Mouse (Mus musculus) mammary gland, adult 2 months (tissue): Measurements from ENCODE around the gene Prkaca. TPM values are rescaled to one million over a fixed set of nuclear protein-coding genes. Genes with fewer than 3 reads are reported as not detected.

Experiments
- polyA plus RNA-seq: library from polyadenylated mRNA; depleted of rRNA; stranded (reverse); fragments of >200 nt; gene quantifications from 2 replicates; pipeline ENCODE4 v1.2.3, GENCODE M21; 2012; ENCODE audit warnings: low replicate concordance; rRNA removed

Gene Prkaca
- polyA plus RNA-seq = 102 and 146 TPM in 2 replicates

GRCm38 (mm10) chr8:83972150-83973120 is at the start of gene Prkaca:
Prkaca (plus strand) TSS chr8:83972993.

GRCm38 (mm10) chr8:83955106-83955957 is 17.5 kb upstream of the Prkaca start, which contains the start of the genes Gm10644 and Asf1b:
Gm10644 (minus strand) TSS chr8:83955205.
Asf1b (plus strand) TSS chr8:83955507.

GRCm38 (mm10) chr8:83997511-83998141 is 24.8 kb downstream of the Prkaca start, which contains the start of gene Samd1:
Samd1 (plus strand) TSS chr8:83997672.

GRCm38 (mm10) chr8:84001281-84002000 is 28.6 kb downstream of the Prkaca start, which contains the start of gene 1700067K01Rik:
1700067K01Rik (plus strand) TSS chr8:84001502.

GRCm38 (mm10) chr8:84011705-84012498 is 39.1 kb downstream of the Prkaca start, which contains the start of gene 2210011C24Rik:
2210011C24Rik (minus strand) TSS chr8:84012171.

GRCm38 (mm10) chr8:84021096-84021495 is 48.3 kb downstream of the Prkaca start, which contains the start of gene Palm3:
Palm3 (plus strand) TSS chr8:84021471.

GRCm38 (mm10) chr8:84042066-84042947 is 69.5 kb downstream of the Prkaca start, which contains the start of gene Il27ra:
Il27ra (minus strand) TSS chr8:84042589.

GRCm38 (mm10) chr8:84044900-84045299 is 72.1 kb downstream of the Prkaca start, which contains the start of gene Rln3:
Rln3 (minus strand) TSS chr8:84045000.

Other genes with a start within 250 kb of the Prkaca start
- gene Adgre5, start 231.7 kb upstream of the Prkaca start, polyA plus RNA-seq = 100.0 and 123 TPM in 2 replicates
- 40.0 and 49.0 TPM in 2 replicates for gene Adgrl1, start 72.9 kb upstream of the Prkaca start, polyA plus RNA-seq
- gene Gm10644, start 17.8 kb upstream of the Prkaca start, polyA plus RNA-seq = 2.4 and 3.7 TPM in 2 replicates
- gene Asf1b, start 17.5 kb upstream of the Prkaca start, polyA plus RNA-seq = 8.2 and 20.3 TPM in 2 replicates
- gene Samd1, start 24.7 kb downstream of the Prkaca start, polyA plus RNA-seq = 46.9 and 49.2 TPM in 2 replicates
- 0.55 TPM in 1 of 2 replicates, not detected in the other for gene 1700067K01Rik, start 28.5 kb downstream of the Prkaca start, polyA plus RNA-seq
- 0.47 and 0.85 TPM in 2 replicates for gene 2210011C24Rik, start 39.2 kb downstream of the Prkaca start, polyA plus RNA-seq
- 0.29 and 0.61 TPM in 2 replicates for gene Palm3, start 48.5 kb downstream of the Prkaca start, polyA plus RNA-seq
- gene Il27ra, start 69.6 kb downstream of the Prkaca start, polyA plus RNA-seq = 39.9 and 64.5 TPM in 2 replicates
- gene Rln3, start 72.0 kb downstream of the Prkaca start, polyA plus RNA-seq = 0.45 and 4.9 TPM in 2 replicates
- gene Gm10643, start 92.1 kb downstream of the Prkaca start, polyA plus RNA-seq = 0.47 and 1.1 TPM in 2 replicates
- 26.0 and 50.0 TPM in 2 replicates for gene Rfx1, start 93.8 kb downstream of the Prkaca start, polyA plus RNA-seq
- gene Dcaf15, start 131.8 kb downstream of the Prkaca start, polyA plus RNA-seq = 51.1 and 78.9 TPM in 2 replicates
- 3.0 and 7.2 TPM in 2 replicates for gene Podnl1, start 153.0 kb downstream of the Prkaca start, polyA plus RNA-seq
- gene Cc2d1a, start 174.9 kb downstream of the Prkaca start, polyA plus RNA-seq = 23.4 and 36.5 TPM in 2 replicates
- 0.98 and 1.0 TPM in 2 replicates for gene 4930432K21Rik, start 175.0 kb downstream of the Prkaca start, polyA plus RNA-seq
- gene Nanos3, start 212.2 kb downstream of the Prkaca start, polyA plus RNA-seq = 0.19 and 0.23 TPM in 2 replicates